Mouse (Mus musculus) intestine, embryonic 15.5 days (tissue): ENCODE measurements around the gene Morf4l1. TPM values are rescaled to one million over a fixed set of nuclear protein-coding genes. Genes with fewer than 3 reads are reported as not detected.

ENCODE experiments used
- ATAC-seq: fragments of 200-750 bp; cut with Nextera tagmentation; 2 replicates; pipeline ENCODE4 v1.8.0; 2017; ENCODE audit warnings: moderate TSS enrichment, moderate library complexity
- H3K27ac ChIP-seq: fragments of 300-500 bp; sonication (generic); 2 replicates; pipeline ENCODE4 v1.5.1; 2015; ENCODE audit warnings: mild to moderate bottlenecking, inconsistent platforms
- H3K27me3 ChIP-seq: fragments of 300-500 bp; sonication (generic); replicated peaks from 2 replicates; pipeline ENCODE4 v1.6.1; 2015; ENCODE audit warnings: inconsistent platforms
- H3K36me3 ChIP-seq: fragments of 300-500 bp; sonication (generic); 2 replicates; pipeline ENCODE4 v1.6.1; 2015; ENCODE audit warnings: inconsistent platforms
- H3K4me1 ChIP-seq: fragments of 300-500 bp; sonication (generic); replicated peaks from 2 replicates; pipeline ENCODE4 v1.6.1; 2015; ENCODE audit warnings: inconsistent platforms
- H3K4me2 ChIP-seq: fragments of 300-500 bp; sonication (generic); replicated peaks from 2 replicates; pipeline ENCODE4 v1.6.1; 2015; ENCODE audit warnings: mild to moderate bottlenecking, inconsistent platforms
- H3K4me3 ChIP-seq: fragments of 300-500 bp; sonication (generic); replicated peaks from 2 replicates; pipeline ENCODE4 v1.5.1; 2015; ENCODE audit warnings: inconsistent platforms
- H3K9ac ChIP-seq: fragments of 300-500 bp; sonication (generic); 2 replicates; pipeline ENCODE4 v1.6.1; 2015; ENCODE audit warnings: inconsistent platforms
- H3K9me3 ChIP-seq: fragments of 300-500 bp; sonication (generic); 2 replicates; pipeline ENCODE4 v1.6.1; 2016; ENCODE audit warnings: inconsistent platforms
- WGBS: fragments of 180-500 bp; shearing (Covaris S2); methylation state at CpG from one replicate; pipeline ENCODE4 v1.1.7; 2015; 5-methylcytosine and 5-hydroxymethylcytosine counted together
- polyA plus RNA-seq: library from polyadenylated mRNA; unstranded; fragments of >200 nt; fragmentation: Nextera tagmentation; extraction: Ambion mirVana; gene quantifications from 2 replicates; pipeline ENCODE4 v1.2.1, GENCODE M21; 2015

The Morf4l1 gene
- polyA plus RNA-seq, 1 experiment from 2014 or later = 344 TPM

DNA sequence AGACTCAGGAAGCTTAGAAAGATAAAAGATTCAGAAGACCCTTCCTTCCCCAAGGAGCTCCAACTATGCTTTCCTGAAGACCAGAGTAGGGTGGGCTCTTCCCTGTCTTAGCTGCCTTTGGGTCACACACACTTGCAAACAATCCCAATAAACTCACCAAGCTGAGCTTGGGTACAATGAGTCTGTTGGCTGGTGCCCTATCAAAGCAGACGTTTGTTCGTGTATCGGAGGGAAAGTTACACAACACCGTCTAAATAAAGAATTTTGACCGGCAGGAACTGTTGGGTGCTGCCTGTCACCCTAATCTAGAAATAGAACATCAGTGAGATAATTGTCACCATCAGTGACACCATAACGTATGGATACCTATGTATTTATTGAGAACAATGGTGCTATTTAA, 12.6 kb upstream of the Morf4l1 start:
- H3K36me3 ChIP-seq = no peaks in the 10 kb centered on the region
- H3K9ac ChIP-seq = no peak overlapping the region
- no peak overlapping the region for H3K4me3 ChIP-seq
- H3K27ac ChIP-seq = no peak overlapping the region
- 72% methylated on average over 6 of the region's 6 CpGs for WGBS
- peaks cover 8% of the 10 kb centered on the region; the same call in 1 of the 2 replicates for H3K4me1 ChIP-seq
- no peaks in the 10 kb centered on the region for H3K27me3 ChIP-seq
- H3K9me3 ChIP-seq = no peaks in the 10 kb centered on the region
- H3K4me2 ChIP-seq = no peak overlapping the region
- ATAC-seq = peak; percentile 29; the same call in 1 of the 2 replicates

DNA sequence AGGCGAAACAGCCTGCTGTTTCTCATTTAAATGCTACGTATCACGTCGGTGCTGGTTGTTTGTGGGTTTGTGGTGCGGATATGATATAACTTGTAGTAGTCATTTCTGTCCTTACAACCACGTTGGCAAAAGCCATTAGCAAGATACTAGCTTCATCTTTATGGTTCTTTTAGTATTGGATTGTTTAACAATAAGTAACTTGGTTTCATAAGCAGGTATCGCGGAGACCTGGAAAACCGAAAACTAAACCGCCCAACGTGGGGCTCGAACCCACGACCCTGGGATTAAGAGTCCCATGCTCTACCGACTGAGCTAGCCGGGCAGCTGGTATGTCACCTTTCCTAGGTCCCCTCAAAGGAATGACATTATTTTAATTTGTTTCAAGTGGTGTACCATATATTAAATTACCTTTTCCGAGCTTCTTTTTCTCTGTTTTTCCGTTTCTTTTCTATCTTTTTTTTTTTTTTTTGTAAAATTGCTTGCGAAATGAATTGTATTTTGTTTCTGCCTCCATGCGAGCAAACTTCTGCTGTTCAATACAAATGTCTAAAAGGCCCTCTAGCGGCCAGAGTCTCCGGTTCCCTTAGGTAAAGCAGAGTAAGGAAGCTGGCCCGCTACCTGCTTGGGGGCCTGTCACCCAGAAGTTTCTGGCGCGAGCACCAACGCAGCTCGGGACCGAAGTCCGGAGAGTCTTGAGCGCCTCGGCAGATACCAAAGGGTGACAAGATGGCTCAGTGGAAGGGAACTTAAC, 11.9 kb upstream of the Morf4l1 start:
- Histone ChIP-seq H3K27ac (no peak overlapping the region), H3K9ac (no peak overlapping the region), H3K4me1 (peaks cover 8% of the 10 kb centered on the region; the same call in 1 of the 2 replicates), H3K4me3 (peak overlapping the region; percentile 23), H3K4me2 (peak overlapping the region; percentile 46), H3K9me3 (no peaks in the 10 kb centered on the region), H3K27me3 (no peaks in the 10 kb centered on the region), H3K36me3 (no peaks in the 10 kb centered on the region)
- WGBS = 2% methylated on average over 30 of the region's 30 CpGs
- ATAC-seq = peak; percentile 90

DNA sequence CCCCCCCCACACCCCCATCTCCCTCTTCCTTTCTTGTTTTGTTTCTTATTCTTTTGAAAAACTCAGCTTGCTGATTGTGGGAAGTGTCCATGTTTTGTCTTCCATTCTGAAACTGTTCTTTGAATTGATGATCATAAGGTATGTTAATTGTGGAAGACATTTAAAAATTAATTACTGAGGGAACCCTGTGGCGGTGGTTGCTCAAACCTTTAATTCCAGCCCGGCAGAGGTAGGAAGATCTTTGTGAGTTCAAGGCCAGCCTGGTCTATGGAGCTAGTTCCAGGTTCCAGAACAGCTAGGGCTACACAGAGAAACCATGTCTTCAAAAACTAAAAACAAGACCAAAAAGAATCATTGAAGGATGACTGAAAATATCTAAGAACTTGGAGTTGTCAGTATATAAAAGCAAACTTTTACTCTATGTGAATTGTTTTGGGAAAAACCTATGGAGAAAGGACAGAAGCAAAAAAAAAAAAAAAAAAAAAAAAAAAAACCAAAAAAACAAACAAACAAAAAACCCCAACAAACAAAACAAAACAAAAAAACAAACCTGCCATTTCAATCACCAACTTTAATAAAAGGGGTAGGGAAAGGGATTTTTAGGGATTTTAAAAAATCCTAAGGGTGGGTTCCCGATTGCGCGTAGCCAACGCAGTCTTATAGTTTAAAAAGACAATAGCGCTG, 11.0 kb upstream of the Morf4l1 start:
- Histone ChIP-seq H3K27ac (no peak overlapping the region), H3K36me3 (no peaks in the 10 kb centered on the region), H3K9ac (no peak overlapping the region), H3K4me2 (peak overlapping the region; percentile 46), H3K9me3 (no peaks in the 10 kb centered on the region), H3K4me3 (peak overlapping the region; percentile 23; the same call in 1 of the 2 replicates), H3K27me3 (no peaks in the 10 kb centered on the region), H3K4me1 (peaks cover 8% of the 10 kb centered on the region; the same call in 1 of the 2 replicates)
- 28% methylated on average over 7 of the region's 7 CpGs for whole genome bisulfite sequencing
- no peak for ATAC-seq

- Histone ChIP-seq H3K27ac (no peak overlapping the region), H3K9me3 (no peaks in the 10 kb centered on the region), H3K36me3 (no peaks in the 10 kb centered on the region), H3K4me2 (no peak overlapping the region), H3K4me3 (no peak overlapping the region), H3K27me3 (no peaks in the 10 kb centered on the region), H3K4me1 (peaks cover 8% of the 10 kb centered on the region; the same call in 1 of the 2 replicates), H3K9ac (no peak overlapping the region)
- WGBS = 33% methylated on average over 8 of the region's 8 CpGs
- ATAC-seq = no peak
These were observed 10.3 kb upstream of the Morf4l1 start for GRCm38 (mm10) chr9:90124873-90125245.

GRCm38 (mm10) chr9:90124156-90124872, 9.7 kb upstream of the Morf4l1 start:
- Histone ChIP-seq H3K27me3 (no peaks in the 10 kb centered on the region), H3K4me3 (no peak overlapping the region), H3K9me3 (no peaks in the 10 kb centered on the region), H3K27ac (no peak overlapping the region), H3K9ac (no peak overlapping the region), H3K4me2 (no peak overlapping the region), H3K36me3 (no peaks in the 10 kb centered on the region), H3K4me1 (peaks cover 8% of the 10 kb centered on the region; the same call in 1 of the 2 replicates)
- peak; percentile 48; the same call in 1 of the 2 replicates for ATAC-seq
- WGBS = 34% methylated on average over 11 of the region's 11 CpGs

DNA sequence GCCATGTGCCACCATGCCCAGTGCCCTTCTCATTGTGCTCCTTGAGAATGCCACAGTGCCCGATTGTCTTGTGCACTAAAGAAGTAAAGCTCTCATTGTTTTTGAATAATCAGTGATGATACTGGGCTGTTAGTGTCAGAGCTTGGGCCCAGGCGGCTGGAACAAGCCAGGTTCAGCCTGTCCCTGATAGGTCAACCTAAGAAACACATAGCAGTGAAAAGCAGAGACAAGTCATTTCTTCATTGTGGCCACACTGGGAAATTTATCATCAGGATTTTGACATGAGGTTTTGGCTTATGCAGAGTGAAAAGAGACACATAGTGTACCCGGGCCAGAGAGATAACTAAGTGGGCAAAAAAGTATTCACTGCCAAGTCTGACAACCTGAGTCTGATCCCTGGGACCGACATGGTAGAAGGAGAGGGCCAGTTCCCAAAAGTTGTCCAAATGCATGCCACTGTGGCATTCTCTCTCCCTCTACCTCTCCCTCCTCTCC, 7.7 kb upstream of the Morf4l1 start:
- H3K9me3 ChIP-seq = no peaks in the 10 kb centered on the region
- H3K36me3 ChIP-seq = no peaks in the 10 kb centered on the region
- H3K27me3 ChIP-seq = no peaks in the 10 kb centered on the region
- no peak overlapping the region for H3K9ac ChIP-seq
- no peak overlapping the region for H3K27ac ChIP-seq
- ATAC-seq = no peak
- H3K4me3 ChIP-seq = no peak overlapping the region
- WGBS = 84% methylated on average over 4 of the region's 4 CpGs
- no peak overlapping the region for H3K4me2 ChIP-seq
- peaks cover 8% of the 10 kb centered on the region; the same call in 1 of the 2 replicates for H3K4me1 ChIP-seq

GRCm38 (mm10) chr9:90117234-90117633, 2.7 kb upstream of the Morf4l1 start:
- Histone ChIP-seq H3K4me3 (no peak overlapping the region), H3K4me2 (no peak overlapping the region), H3K36me3 (no peaks in the 10 kb centered on the region), H3K27me3 (no peaks in the 10 kb centered on the region), H3K9me3 (no peaks in the 10 kb centered on the region), H3K4me1 (no peaks in the 10 kb centered on the region; the same call in 1 of the 2 replicates), H3K9ac (no peak overlapping the region), H3K27ac (no peak overlapping the region)
- no peak for ATAC-seq

DNA sequence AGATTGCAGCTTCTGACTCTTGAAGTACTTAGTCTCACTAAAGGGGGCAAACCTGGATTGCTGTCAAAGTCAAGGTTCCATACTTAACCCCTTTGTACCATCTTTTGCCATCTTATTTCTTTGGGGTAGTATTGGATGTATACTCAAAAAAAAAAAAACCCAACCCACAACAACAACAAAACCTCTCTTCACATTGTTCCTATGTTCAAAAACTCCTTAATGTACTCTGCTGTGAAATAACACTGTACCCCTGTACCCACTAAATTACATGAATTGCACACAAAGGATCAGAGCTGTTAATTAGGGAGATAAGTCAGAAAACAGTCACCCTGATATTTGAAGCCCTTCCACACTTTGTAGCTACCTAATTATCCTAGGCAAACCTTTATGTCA, 730 bp upstream of the Morf4l1 start:
- no peaks in the 10 kb centered on the region for H3K27me3 ChIP-seq
- H3K9ac ChIP-seq = peak overlapping the region; percentile 44; the same call in 1 of the 2 replicates
- no peaks in the 10 kb centered on the region; the same call in 1 of the 2 replicates for H3K4me1 ChIP-seq
- no peak overlapping the region for H3K27ac ChIP-seq
- no peaks in the 10 kb centered on the region for H3K36me3 ChIP-seq
- H3K4me2 ChIP-seq = peak overlapping the region; percentile 84
- peak overlapping the region; percentile 93 for H3K4me3 ChIP-seq
- no peaks in the 10 kb centered on the region for H3K9me3 ChIP-seq
- ATAC-seq = no peak

DNA sequence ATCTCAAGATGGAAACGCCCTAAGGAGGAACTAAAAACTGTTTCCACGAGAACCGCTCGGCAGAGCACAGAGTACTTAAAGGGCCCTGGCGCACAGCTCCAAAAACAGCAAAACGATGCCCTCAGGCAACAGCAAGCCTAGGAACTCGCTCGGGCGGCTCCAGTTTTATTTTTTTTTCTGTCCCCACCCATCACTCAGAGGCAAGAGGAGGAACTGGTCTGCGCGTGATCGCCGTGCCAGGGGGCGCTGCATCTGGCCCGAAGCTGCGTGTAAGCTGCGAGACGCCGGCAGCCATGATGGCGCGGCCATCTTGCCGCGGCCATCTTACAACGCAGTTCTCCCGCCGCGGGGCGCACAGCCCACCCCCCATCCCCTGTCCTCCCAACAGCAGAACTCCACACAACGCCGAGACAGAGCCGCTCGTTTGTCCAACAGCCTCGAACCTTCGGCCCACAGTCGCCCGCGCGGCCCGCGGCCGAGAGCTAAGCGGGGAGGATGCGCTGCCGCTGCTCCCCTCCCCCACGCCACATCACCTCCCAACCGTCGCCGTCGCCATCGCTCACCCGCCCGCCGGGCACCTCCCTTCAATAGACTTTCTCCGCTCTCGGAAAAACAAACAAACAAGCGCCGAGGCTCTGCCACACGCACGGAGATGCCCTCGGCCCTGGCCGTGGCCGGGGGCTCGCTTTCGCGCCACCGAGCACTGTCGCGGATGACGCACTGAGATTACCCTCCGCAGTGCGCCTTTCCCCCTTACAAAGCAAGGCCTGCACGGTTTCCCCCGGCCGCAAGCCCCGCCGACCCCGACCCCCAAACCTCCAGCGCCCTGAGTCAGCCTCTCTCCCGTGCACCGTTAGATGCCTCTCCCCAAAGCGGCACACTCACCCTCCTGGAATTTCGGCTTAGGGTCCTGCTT, 665 bp downstream of the Morf4l1 start:
- Histone ChIP-seq H3K9me3 (no peaks in the 10 kb centered on the region), H3K4me2 (peak overlapping the region; percentile 78), H3K9ac (peak overlapping the region; percentile 92), H3K4me3 (peak overlapping the region; percentile 93), H3K4me1 (no peaks in the 10 kb centered on the region; the same call in none of the 2 replicates), H3K36me3 (no peaks in the 10 kb centered on the region), H3K27ac (peak overlapping the region; percentile 99), H3K27me3 (no peaks in the 10 kb centered on the region)
- peak; percentile 79 for ATAC-seq
- under 1% methylated on average over 80 of the region's 82 CpGs for WGBS

GRCm38 (mm10) chr9:90113151-90113550, 1.4 kb downstream of the Morf4l1 start:
- H3K27me3 ChIP-seq = no peaks in the 10 kb centered on the region
- peak overlapping the region; percentile 92 for H3K9ac ChIP-seq
- no peak for ATAC-seq
- H3K4me1 ChIP-seq = no peaks in the 10 kb centered on the region; the same call in none of the 2 replicates
- peak overlapping the region; percentile 99 for H3K27ac ChIP-seq
- WGBS = 1% methylated on average over 13 of the region's 13 CpGs
- H3K36me3 ChIP-seq = no peaks in the 10 kb centered on the region
- H3K9me3 ChIP-seq = no peaks in the 10 kb centered on the region
- H3K4me3 ChIP-seq = peak overlapping the region; percentile 93
- H3K4me2 ChIP-seq = peak overlapping the region; percentile 78

GRCm38 (mm10) chr9:90109386-90109785, 5.2 kb downstream of the Morf4l1 start:
- Histone ChIP-seq H3K9ac (no peak overlapping the region), H3K9me3 (no peaks in the 10 kb centered on the region), H3K27ac (no peak overlapping the region), H3K36me3 (0 out of 2 replicates have a peak, but pooled peaks cover 3% of the 10 kb centered on the region), H3K4me3 (no peak overlapping the region), H3K4me1 (no peaks in the 10 kb centered on the region; the same call in none of the 2 replicates), H3K27me3 (no peaks in the 10 kb centered on the region), H3K4me2 (no peak overlapping the region)
- no peak for ATAC-seq
- WGBS = 64% methylated on average over 6 of the region's 6 CpGs
